26 mouse cellular contexts compared by ENCODE assay signal in genomic region chr19:46728909-46729308, GRCm38 (mm10). TPM values are rescaled to one million over a fixed set of nuclear protein-coding genes. Genes with fewer than 3 reads are reported as not detected.
"Had no signal": no experiment of that assay in that cellular context is flagged by ENCODE, and none has a peak within 500 bp of the region (broad histone marks: within the 10 kb centered on the region; RNA-seq: fewer than 3 reads in every experiment).

No protein-coding gene starts in this region.

- H3K4me3 ChIP-seq: limb, embryonic 12.5 days; limb, embryonic 15.5 days; midbrain, embryonic 12.5 days; midbrain, embryonic 15.5 days; myocyte had no signal

- DNase-seq: kidney, adult 18-20 months; kidney, adult 9 months; kidney, postnatal 14 days; kidney, postnatal 4 days; left cerebral cortex, postnatal 4 days; liver, postnatal 0 days; lung, embryonic 14.5 days; right cerebral cortex, adult 18-20 months; right cerebral cortex, postnatal 14 days; right cerebral cortex, postnatal 4 days; thymus, adult 18-20 months; thymus, postnatal 36 days had no signal

- H3K36me3 ChIP-seq: midbrain, embryonic 12.5 days; midbrain, embryonic 15.5 days had no signal

- H3K27ac ChIP-seq: limb, embryonic 12.5 days; limb, embryonic 15.5 days; liver, embryonic 14.5 days; macrophage; midbrain, embryonic 12.5 days; midbrain, embryonic 15.5 days had no signal

- H3K9me3 ChIP-seq: limb, embryonic 12.5 days; limb, embryonic 15.5 days; midbrain, embryonic 12.5 days; midbrain, embryonic 15.5 days had no signal

- H3K27me3 ChIP-seq: limb, embryonic 12.5 days; limb, embryonic 15.5 days; midbrain, embryonic 12.5 days; midbrain, embryonic 15.5 days had no signal

- ATAC-seq: lung, postnatal 0 days; midbrain, embryonic 15.5 days had no signal

- H3K4me1 ChIP-seq: limb, embryonic 12.5 days; limb, embryonic 15.5 days had no signal

RNA-seq across cellular contexts. Expression of gene Cyp17a1, which starts 55.9 kb away (rescaled TPM):
- total RNA-seq: layer of hippocampus, postnatal 14 days; left cerebral cortex, adult 8-10 months; left cerebral cortex, postnatal 14 days; megakaryocyte, adult 5-6 weeks had no signal
- polyA plus RNA-seq: limb, embryonic 12.5 days; lung, embryonic 14.5 days; macrophage; midbrain, embryonic 12.5 days; midbrain, embryonic 15.5 days; myocyte; neural tube, embryonic 11.5 days; urinary bladder, adult 2 months had no signal
